Mouse (Mus musculus): ENCODE data around the gene March6.

The March6 gene

DNA sequence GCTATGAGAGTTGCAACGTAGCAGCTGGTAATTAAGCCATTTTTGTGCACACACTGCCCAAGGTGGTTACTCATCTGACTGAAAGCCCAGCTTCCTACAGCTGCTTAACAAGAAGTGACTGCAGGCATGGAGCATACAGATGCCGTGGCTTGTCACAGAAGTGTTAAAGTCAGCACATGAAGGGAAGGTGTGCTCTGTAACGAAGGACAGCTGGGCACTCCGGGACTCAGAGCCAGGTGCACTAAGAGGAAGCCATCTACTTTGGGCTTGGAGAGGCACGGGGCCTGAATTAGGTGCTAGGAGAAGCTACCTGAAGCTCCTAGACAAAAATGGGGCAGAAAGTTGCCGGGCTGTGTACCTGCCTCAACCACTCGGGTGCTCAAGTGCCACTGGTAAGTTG is 97.1 kb downstream of the March6 start:
- H3K27me3 ChIP-seq (ENCODE audit: control insufficient read depth, insufficient read depth, low read length, poor library complexity, severe bottlenecking), result no peaks in the 10 kb centered on the region
- no peaks in the 10 kb centered on the region for H3K36me3 ChIP-seq (ENCODE audit: control insufficient read depth, insufficient read depth, low read length, poor library complexity, severe bottlenecking)
- DNase-seq (ENCODE audit: low read depth, low spot score), result no peak

DNA sequence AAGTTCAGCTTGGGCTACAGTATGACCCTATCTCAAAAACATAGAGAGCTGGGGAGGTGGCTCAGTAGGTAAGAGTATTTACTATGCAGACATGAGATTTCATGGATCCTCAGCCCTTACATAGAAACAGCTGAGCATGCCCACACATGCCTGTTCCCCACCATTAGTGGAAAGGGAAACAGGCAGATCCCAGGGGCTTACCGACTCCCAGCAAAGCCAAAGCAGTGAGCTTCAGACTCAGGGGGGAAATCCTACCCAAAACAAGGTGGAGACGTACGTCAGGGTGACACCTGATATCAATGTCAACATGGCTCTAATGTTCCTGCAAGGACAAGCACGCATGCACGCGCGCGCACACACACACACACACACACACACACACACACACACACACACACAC is 99.0 kb downstream of the March6 start:
- no peak for DNase-seq (ENCODE audit: low read depth, low spot score)
- Histone ChIP-seq H3K27me3 (ENCODE audit: control insufficient read depth, insufficient read depth, low read length, poor library complexity, severe bottlenecking) (no peaks in the 10 kb centered on the region), H3K36me3 (ENCODE audit: control insufficient read depth, insufficient read depth, low read length, poor library complexity, severe bottlenecking) (no peaks in the 10 kb centered on the region)

DNA sequence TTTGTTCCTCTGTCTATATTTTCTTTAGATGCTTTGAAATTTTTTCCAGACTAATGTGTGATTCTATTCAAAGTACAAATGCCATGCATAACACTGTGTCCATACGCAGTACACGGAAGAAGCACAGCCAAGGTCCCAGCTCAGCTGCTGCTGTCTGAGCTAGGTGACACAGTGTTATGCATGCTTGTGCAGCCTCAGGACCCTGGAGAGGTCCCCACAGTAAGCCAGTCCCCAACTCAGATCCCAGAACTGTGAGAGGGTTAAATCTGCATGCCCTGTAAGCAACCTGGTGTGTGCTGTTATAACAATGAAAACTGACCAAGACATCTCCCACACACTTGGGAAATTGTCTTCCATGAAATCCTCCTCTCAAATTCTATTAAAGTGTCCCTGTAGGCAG is 100.8 kb downstream of the March6 start:
- Histone ChIP-seq H3K36me3 (ENCODE audit: control insufficient read depth, insufficient read depth, low read length, poor library complexity, severe bottlenecking) (no peaks in the 10 kb centered on the region), H3K27me3 (ENCODE audit: control insufficient read depth, insufficient read depth, low read length, poor library complexity, severe bottlenecking) (no peaks in the 10 kb centered on the region)
- no peak for DNase-seq (ENCODE audit: low read depth, low spot score)

DNA sequence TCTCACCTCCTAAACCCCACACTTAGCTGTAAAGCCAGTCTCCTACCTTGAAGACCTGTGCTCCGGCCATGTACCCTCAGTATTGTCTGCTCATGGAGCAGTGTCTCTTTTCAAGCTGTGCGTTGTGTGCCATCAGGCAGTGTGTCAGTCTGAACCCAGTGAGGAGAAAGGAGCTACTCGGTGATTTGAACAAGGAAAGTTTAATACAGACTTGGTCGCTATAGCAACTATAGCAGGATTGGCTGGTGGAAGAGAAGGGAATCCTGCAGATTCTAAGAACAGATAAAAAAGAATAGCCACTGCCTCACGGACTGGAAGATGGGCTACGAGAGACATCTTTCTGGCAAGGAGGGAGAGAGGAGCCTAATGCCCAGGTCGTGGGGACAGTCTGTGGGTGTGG is 101.4 kb downstream of the March6 start:
- Histone ChIP-seq H3K27me3 (ENCODE audit: control insufficient read depth, insufficient read depth, low read length, poor library complexity, severe bottlenecking) (no peaks in the 10 kb centered on the region), H3K36me3 (ENCODE audit: control insufficient read depth, insufficient read depth, low read length, poor library complexity, severe bottlenecking) (no peaks in the 10 kb centered on the region)
- no peak for DNase-seq (ENCODE audit: low read depth, low spot score)

DNA sequence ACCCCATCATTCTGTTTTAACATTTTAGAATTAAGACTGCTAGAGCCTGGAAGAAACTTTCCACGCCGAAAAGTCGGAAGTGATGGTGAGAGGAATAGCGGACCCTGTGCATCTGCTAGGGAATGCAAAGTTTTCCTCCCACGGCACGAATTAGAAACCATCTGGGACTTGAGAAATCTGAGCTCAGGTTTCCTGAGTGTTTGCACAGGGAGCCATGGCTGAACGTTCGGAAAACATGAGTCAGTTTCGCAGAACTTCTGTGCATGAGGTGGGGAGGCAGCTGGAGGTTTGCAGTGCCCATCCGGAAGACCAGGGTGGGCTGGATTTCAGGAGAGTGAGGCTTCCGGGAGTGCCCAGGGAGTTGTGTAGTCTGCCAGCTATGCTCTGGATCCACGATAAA is 102.3 kb downstream of the March6 start:
- no peak for DNase-seq (ENCODE audit: low read depth, low spot score)
- Histone ChIP-seq H3K36me3 (ENCODE audit: control insufficient read depth, insufficient read depth, low read length, poor library complexity, severe bottlenecking) (no peaks in the 10 kb centered on the region), H3K27me3 (ENCODE audit: control insufficient read depth, insufficient read depth, low read length, poor library complexity, severe bottlenecking) (no peaks in the 10 kb centered on the region)

DNA sequence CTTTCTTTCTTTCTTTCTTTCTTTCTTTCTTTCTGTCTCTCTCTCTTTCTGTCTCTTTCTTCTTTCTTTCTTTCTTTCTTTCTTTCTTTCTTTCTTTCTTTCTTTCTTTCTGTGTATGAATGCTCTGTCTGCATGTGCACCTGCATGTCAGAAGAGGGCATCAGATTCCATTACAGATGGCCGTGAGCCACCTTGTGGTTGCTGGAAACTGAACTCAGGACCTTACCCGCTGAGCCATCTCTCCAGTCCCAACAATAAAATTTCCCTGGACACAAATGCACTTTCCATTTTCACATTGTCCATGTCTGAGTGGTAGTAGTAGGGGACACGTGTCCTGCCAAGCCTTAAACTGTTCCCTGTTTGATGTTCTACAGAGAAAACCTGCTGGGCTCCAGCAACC is 103.5 kb downstream of the March6 start:
- no peak for DNase-seq (ENCODE audit: low read depth, low spot score)
- no peaks in the 10 kb centered on the region for H3K27me3 ChIP-seq (ENCODE audit: control insufficient read depth, insufficient read depth, low read length, poor library complexity, severe bottlenecking)
- no peaks in the 10 kb centered on the region for H3K36me3 ChIP-seq (ENCODE audit: control insufficient read depth, insufficient read depth, low read length, poor library complexity, severe bottlenecking)

DNA sequence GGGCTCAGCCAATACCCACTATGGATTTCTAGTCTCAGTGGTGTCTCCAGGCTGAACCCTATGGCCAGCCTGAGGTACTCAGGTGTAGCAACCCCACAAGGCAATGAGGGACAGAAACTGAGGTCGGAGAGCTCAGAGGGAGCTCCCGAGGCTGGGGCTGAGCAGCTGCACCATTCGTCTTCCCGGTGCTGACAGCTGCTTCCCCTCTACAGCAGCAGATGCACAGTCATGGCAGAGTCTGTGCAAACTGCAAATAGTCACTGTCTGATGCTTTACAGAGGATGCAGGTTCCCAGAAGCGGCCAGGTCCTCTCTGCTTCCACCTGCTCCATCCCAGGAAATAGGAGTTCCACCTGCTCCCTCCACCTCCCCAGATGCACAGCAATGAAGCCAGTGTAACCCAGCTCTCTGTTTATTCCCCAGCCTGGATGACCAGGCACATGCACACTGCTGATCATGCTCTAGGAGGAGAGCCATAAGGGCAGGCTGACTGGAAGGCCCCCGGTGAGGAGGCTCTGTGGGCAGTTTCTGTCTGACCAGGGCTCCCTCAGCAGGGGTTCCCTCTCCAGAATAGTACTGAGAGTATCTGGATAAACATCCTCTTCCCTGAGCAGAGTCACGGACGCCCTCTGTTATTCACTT is 104.7 kb downstream of the March6 start:
- Histone ChIP-seq H3K27me3 (ENCODE audit: control insufficient read depth, insufficient read depth, low read length, poor library complexity, severe bottlenecking) (no peaks in the 10 kb centered on the region), H3K36me3 (ENCODE audit: control insufficient read depth, insufficient read depth, low read length, poor library complexity, severe bottlenecking) (no peaks in the 10 kb centered on the region)
- no peak for DNase-seq (ENCODE audit: low read depth, low spot score)

DNA sequence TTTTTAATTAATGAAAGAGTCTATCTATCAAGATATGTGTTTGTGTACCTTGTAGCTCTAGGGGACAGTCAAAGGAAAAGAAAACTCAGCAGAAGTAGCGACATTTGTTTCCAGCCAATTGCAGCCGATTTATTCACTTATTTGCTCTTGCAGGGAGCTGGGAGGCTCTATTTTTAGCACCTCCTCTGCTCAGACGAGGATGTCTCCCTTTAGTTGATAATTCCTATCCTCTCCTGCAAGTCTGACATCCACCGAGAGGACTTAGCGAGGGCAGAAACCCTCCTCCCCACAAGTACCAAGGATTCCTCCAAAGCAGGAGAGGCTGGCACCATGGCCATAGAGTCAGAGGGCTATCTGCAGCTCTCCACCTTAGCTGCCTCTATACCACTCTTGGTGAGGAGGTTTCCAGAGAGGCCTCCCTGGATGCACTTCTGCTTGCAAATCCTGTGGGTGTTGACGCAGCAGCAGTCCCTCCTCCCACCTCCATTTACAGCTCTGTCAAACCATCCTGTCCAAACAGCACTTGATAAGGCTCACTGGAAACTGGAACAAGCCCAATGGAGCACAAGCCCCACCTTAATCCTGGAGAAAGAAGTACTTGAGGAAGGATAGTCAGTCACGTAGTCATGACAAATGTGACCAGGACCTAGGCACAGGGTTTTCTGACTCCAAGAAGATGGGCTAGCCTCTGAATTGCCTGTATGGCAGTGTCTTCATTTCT is 108.0 kb downstream of the March6 start:
- no peak for DNase-seq (ENCODE audit: low read depth, low spot score)
- no peaks in the 10 kb centered on the region for H3K36me3 ChIP-seq (ENCODE audit: control insufficient read depth, insufficient read depth, low read length, poor library complexity, severe bottlenecking)
- no peaks in the 10 kb centered on the region for H3K27me3 ChIP-seq (ENCODE audit: control insufficient read depth, insufficient read depth, low read length, poor library complexity, severe bottlenecking)

DNA sequence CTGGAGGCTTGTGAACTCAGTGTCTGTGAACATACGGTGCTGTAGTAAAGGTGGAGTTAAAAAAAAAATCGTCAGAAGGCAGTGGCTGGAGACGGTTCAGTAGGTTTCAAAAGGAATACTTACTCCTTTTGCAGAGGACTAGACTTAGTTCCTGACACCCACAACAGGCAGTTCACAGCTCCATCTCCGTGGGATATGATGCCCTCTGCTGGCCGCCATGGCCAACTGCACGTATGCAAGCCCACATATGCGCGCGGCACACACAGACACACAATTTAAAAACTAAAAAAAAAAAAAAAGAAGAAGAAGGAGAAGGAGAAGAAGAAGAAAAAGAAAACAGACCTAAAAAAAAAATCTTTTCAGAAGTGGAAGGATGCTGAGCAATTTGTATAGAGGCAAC is 111.8 kb downstream of the March6 start:
- peak; percentile 78 for DNase-seq (ENCODE audit: low read depth, low spot score)
- Histone ChIP-seq H3K27me3 (ENCODE audit: control insufficient read depth, insufficient read depth, low read length, poor library complexity, severe bottlenecking) (no peaks in the 10 kb centered on the region), H3K36me3 (ENCODE audit: control insufficient read depth, insufficient read depth, low read length, poor library complexity, severe bottlenecking) (no peaks in the 10 kb centered on the region)

DNA sequence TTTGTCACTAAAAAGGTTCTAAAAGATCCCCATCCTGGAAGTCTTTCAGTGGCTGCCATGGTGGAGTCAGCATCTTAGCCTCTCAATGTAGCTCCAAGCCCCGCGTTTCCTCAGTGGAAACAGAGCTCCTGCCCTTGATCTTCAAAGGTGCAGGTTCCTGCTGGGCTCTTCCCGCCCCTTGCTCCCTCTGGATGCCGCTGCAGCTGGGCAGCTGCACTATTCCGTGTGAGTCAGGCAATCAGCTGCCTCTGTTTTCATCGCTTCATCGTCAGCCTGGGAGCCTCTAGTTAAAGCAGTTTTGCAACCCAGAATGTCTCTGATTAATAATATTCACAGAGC is 112.2 kb downstream of the March6 start:
- no peak for DNase-seq (ENCODE audit: low read depth, low spot score)
- Histone ChIP-seq H3K27me3 (ENCODE audit: control insufficient read depth, insufficient read depth, low read length, poor library complexity, severe bottlenecking) (no peaks in the 10 kb centered on the region), H3K36me3 (ENCODE audit: control insufficient read depth, insufficient read depth, low read length, poor library complexity, severe bottlenecking) (no peaks in the 10 kb centered on the region)

DNA sequence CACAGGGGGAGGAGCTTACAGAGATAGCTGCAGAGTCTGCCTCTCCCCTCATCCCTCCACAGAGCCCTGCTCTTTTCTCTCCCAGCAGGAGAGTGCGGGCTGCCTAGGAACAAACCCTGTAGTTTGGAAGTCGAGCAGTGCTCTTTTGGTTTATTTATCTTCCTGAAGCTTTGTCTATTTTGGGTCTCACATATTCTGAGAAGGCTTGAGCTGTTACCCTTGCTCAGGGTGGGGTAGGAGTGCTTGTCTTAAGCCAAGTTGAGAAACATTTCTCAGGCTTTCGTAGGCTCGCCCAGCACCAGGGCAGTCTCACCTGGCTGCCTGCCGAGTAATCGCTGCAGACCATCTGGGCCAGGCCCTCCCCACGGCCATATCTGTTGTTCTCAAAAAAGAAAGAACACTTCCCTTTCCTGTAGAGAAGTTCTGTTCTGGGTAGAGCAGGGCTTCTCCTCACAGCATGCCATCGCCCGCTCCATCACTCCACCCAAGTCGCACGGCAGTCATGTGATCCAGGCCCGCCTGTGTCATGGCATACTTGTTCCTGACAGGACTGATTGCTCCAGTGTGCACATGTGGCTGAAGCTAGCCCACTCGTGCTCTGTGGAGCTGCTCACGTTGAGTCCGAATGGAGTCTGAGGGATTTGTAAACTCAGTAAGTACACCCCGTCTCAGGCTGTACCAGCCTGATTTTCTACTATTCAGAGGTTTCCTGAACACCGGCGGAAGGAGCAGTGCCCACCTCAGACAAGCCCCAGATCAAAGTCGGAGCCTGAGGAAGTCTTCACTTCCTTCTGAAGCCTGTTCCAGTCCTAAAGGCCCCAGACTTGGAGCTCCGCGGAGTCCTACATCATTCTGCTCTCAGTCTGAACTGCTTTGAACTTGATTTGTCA is 112.8 kb downstream of the March6 start:
- H3K36me3 ChIP-seq (ENCODE audit: control insufficient read depth, insufficient read depth, low read length, poor library complexity, severe bottlenecking), result no peaks in the 10 kb centered on the region
- no peaks in the 10 kb centered on the region for H3K27me3 ChIP-seq (ENCODE audit: control insufficient read depth, insufficient read depth, low read length, poor library complexity, severe bottlenecking)
- peak; percentile 66 for DNase-seq (ENCODE audit: low read depth, low spot score)

DNA sequence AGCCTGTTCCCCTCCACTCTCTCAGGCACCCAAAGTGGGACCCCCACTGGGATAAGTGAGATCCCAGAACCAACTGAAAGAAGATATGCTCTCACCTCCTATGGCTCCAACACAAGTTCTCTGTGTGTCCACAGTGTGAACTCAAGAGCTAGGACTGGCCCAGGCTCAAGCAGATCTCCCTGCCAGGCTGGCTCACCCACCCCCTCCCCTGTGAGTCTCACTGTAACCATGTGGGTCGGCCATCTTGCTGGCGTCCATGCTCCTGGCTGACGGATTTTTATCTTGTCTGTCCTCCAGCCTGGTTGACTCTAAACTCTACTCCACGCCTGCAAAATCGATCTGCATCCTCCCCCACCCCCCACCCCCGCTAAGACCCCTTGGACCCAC is 113.5 kb downstream of the March6 start:
- H3K36me3 ChIP-seq (ENCODE audit: control insufficient read depth, insufficient read depth, low read length, poor library complexity, severe bottlenecking), result no peaks in the 10 kb centered on the region
- DNase-seq (ENCODE audit: low read depth, low spot score), result peak; percentile 5
- no peaks in the 10 kb centered on the region for H3K27me3 ChIP-seq (ENCODE audit: control insufficient read depth, insufficient read depth, low read length, poor library complexity, severe bottlenecking)

DNA sequence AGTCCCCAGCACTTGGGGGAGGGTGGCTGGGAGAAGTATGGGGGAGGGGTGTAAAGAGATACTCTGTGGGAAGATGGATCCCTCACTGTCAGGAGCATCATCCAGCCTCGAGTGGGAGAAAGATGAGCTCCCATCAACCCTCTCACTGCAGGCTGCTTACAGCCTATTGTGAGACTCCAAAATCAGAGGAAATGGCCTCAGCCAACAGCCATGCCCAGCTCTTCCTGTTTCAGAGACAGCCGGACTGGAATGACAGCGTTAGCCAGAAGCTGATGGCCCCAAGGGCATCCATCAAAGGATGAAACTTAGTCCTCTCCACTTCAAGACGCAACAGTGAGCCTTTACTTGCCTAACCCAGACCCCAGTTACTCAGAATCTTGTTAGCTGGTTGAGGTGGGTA is 115.7 kb downstream of the March6 start:
- Histone ChIP-seq H3K36me3 (ENCODE audit: control insufficient read depth, insufficient read depth, low read length, poor library complexity, severe bottlenecking) (no peaks in the 10 kb centered on the region), H3K27me3 (ENCODE audit: control insufficient read depth, insufficient read depth, low read length, poor library complexity, severe bottlenecking) (no peaks in the 10 kb centered on the region)
- DNase-seq (ENCODE audit: low read depth, low spot score), result no peak

DNA sequence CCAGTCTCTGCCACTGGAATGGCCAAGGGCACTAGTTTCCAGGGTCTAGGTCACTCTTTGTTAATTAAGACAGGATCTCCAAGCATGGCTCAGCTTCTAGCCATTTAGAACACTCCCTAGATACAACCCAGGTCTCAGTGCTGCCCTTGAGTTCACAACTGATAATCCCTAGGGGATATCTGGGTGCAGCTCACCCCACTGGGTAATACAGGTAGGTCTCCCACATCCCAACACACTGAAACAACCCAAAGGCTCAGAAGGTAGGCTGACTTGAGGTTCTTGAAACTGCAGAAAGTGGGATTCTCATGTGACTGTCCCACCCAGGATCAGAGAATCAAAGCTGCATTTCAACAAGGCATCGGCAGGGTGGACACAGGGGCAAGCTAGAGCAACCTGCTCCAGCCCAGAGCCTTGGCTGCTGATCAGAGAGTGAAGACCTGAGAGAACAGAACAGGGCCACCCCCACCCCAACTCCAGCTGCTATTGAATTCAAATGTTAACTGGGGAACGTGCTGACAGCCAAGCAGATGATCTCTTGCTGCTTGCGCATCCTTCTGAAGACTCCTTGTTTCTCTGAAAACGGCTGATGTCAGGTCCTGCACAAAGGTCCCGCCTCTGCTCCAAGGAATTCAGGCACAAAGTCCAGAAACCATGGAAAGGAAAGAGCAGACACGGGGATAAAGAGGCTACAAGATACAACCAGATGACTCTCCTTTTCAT is 116.5 kb downstream of the March6 start:
- no peak for DNase-seq (ENCODE audit: low read depth, low spot score)

DNA sequence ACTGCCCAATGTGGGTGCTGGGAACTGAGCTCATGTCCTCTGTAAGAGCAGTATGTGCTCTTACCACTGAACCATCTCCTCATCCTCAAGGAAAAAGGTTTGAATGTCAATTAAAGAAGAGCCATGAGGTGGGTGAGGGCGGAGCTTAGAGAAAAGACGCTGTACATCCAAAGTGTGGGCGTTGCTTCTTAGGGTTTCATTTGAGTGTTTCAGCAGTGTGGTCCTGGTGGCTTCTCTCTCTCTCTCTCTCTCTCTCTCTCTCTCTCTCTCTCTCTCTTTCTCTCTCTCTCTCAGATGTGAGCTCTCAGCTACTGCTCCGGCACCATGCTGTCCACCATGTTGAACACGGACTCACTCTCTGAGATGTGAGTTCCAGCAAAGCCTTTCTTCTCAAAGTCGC is 117.2 kb downstream of the March6 start:
- no peaks in the 10 kb centered on the region for H3K36me3 ChIP-seq (ENCODE audit: control insufficient read depth, insufficient read depth, low read length, poor library complexity, severe bottlenecking)
- no peaks in the 10 kb centered on the region for H3K27me3 ChIP-seq (ENCODE audit: control insufficient read depth, insufficient read depth, low read length, poor library complexity, severe bottlenecking)
- DNase-seq (ENCODE audit: low read depth, low spot score), result no peak

More for the DNA sequence above, 116.5 kb downstream of the March6 start:
- Histone ChIP-seq H3K36me3 (ENCODE audit: control insufficient read depth, insufficient read depth, low read length, poor library complexity, severe bottlenecking) (no peaks in the 10 kb centered on the region), H3K27me3 (ENCODE audit: control insufficient read depth, insufficient read depth, low read length, poor library complexity, severe bottlenecking) (no peaks in the 10 kb centered on the region)
